Mouse (Mus musculus) hindbrain, embryonic 13.5 days (tissue): ENCODE measurements around the gene Ppp1r27. TPM values are rescaled to one million over a fixed set of nuclear protein-coding genes. Genes with fewer than 3 reads are reported as not detected.

Experiments
- ATAC-seq: fragments of 200-750 bp; cut with Nextera tagmentation; 2 replicates; pipeline ENCODE4 v1.8.0; 2017; ENCODE audit warnings: moderate TSS enrichment; ENCODE audit not compliant: low FRiP score
- H3K27ac ChIP-seq: fragments of 300-500 bp; sonication (generic); 2 replicates; pipeline ENCODE4 v1.5.1; 2015; ENCODE audit warnings: inconsistent platforms, mild to moderate bottlenecking, moderate library complexity
- H3K27me3 ChIP-seq: fragments of 300-500 bp; sonication (generic); 2 replicates; pipeline ENCODE4 v1.6.1; 2015; ENCODE audit warnings: mild to moderate bottlenecking, inconsistent platforms
- H3K36me3 ChIP-seq: fragments of 300-500 bp; sonication (generic); 2 replicates; pipeline ENCODE4 v1.6.1; 2015; ENCODE audit warnings: mild to moderate bottlenecking, inconsistent platforms
- H3K4me1 ChIP-seq: fragments of 300-500 bp; sonication (generic); replicated peaks from 2 replicates; pipeline ENCODE4 v1.6.1; 2015; ENCODE audit warnings: inconsistent platforms
- H3K4me2 ChIP-seq: fragments of 300-500 bp; sonication (generic); 2 replicates; pipeline ENCODE4 v1.6.1; 2015; ENCODE audit warnings: inconsistent platforms, mild to moderate bottlenecking, moderate library complexity
- H3K4me3 ChIP-seq: fragments of 300-500 bp; sonication (generic); 2 replicates; pipeline ENCODE4 v1.5.1; 2015; ENCODE audit warnings: mild to moderate bottlenecking, inconsistent platforms
- H3K9ac ChIP-seq: fragments of 300-500 bp; sonication (generic); 2 replicates; pipeline ENCODE4 v1.6.1; 2015; ENCODE audit warnings: mild to moderate bottlenecking, inconsistent platforms
- H3K9me3 ChIP-seq: fragments of 300-500 bp; sonication (generic); 2 replicates; pipeline ENCODE4 v1.6.1; 2016; ENCODE audit warnings: inconsistent platforms
- WGBS: fragments of 180-500 bp; shearing (Covaris S2); methylation state at CpG from one replicate; pipeline ENCODE4 v1.1.7; 2015; 5-methylcytosine and 5-hydroxymethylcytosine counted together
- polyA plus RNA-seq: library from polyadenylated mRNA; unstranded; fragments of >200 nt; fragmentation: Nextera tagmentation; extraction: Ambion mirVana; gene quantifications from 2 replicates; pipeline ENCODE4 v1.2.1, GENCODE M21; 2015

Ppp1r27 gene
- polyA plus RNA-seq, 1 experiment from 2014 or later = not detected

DNA sequence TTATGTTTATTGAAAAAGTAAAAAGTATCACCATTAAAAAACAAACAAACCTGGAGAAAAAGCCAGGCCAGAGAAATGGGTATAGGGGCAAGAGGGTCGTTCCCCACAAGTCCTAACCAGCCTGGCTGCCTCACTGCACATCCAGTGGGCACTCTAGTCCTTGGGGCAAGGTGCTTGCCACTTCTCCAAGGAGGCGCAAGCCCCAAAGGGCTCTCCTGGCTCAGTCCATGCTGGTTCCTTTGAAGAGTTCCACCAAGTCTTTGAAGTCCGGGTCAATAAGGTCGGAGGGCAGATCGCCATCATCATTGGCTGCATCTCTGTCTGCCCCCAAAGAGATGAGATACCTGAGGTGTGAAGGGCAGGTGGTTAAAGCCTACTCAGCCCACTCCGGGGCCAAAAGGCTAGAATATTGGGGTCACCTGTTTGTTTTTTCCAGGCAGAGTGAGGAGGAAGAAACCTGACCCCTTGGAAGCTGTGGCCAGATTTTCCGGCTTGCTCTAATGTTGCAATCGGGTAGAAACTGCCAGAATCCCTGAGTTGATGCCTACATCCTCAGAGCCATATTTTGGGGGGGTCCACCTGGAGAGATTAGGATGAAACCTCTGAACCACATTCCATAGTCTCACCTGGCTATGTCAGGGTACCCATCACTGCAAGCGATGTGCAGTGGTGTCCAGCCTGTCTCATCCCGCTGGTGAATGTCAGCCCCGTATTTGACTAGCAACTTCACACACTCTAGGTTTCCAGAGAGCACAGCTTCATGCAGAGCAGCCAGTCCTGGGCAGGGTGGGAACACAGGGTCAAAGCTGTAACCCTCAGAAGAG, 734 bp downstream of the Ppp1r27 start:
- peak overlapping the region; percentile 98 for H3K4me3 ChIP-seq
- ATAC-seq = peak; percentile 34; the same call in 1 of the 2 replicates
- peak overlapping the region; percentile 90 for H3K27ac ChIP-seq
- H3K4me1 ChIP-seq = peaks cover 35% of the 10 kb centered on the region
- no peaks in the 10 kb centered on the region for H3K9me3 ChIP-seq
- WGBS = 74% methylated on average over 11 of the region's 11 CpGs
- peak overlapping the region; percentile 98 for H3K9ac ChIP-seq
- peaks cover 13% of the 10 kb centered on the region; the same call in 1 of the 2 replicates for H3K36me3 ChIP-seq
- peak overlapping the region; percentile 95 for H3K4me2 ChIP-seq
- H3K27me3 ChIP-seq = no peaks in the 10 kb centered on the region

DNA sequence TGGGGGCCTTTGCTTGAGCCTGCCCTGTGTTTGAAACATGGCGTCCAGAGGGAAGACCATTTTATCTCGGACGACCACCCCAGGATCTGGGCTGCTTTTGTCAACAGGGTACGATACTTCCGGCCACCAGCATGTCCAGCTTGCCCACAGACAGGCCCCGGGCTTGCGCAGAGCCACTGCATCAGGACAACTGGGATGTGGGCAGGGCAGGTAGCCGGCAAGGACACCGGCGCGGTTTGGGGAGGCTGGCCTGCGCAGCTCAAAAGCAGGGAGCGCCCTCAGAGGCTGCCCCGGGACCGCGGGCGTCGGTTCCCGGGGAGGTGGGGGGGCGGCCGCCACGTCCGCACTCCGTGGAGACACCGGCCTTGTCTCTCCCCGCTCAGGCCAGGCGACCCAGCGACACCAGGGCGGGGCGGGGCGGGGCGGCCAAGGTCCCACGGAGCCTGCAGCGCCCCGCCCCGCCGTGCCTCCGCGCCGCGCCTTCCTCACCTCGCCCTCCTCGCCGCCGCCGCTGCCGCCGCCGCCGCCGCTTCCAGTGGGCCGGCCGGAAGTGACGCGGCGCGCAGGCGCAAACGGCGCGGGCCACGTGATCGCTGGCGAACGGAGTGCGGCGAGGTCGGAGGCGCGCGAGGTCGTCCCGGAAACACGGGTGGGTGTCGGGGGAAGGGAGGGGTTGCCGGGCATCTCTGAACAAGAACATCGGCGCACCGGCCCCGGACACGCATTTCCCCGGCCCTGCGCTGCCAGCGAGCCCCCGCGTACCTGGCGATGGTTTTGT, 1.6 kb downstream of the Ppp1r27 start, which contains the start of gene Mcrip1:
Gene Mcrip1 (minus strand): TSS at position 560 of the 778 bp plus-strand sequence.
- peak; percentile 85 for ATAC-seq
- Histone ChIP-seq H3K4me1 (peaks cover 35% of the 10 kb centered on the region), H3K36me3 (peaks cover 22% of the 10 kb centered on the region), H3K9ac (peak within 1 kb of the TSS; percentile 98), H3K27ac (peak within 1 kb of the TSS; percentile 90), H3K9me3 (no peaks in the 10 kb centered on the region), H3K4me3 (peak within 1 kb of the TSS; percentile 98), H3K27me3 (no peaks in the 10 kb centered on the region), H3K4me2 (peak within 1 kb of the TSS; percentile 95)
- 1% methylated on average over 45 of the region's 87 CpGs for WGBS

DNA sequence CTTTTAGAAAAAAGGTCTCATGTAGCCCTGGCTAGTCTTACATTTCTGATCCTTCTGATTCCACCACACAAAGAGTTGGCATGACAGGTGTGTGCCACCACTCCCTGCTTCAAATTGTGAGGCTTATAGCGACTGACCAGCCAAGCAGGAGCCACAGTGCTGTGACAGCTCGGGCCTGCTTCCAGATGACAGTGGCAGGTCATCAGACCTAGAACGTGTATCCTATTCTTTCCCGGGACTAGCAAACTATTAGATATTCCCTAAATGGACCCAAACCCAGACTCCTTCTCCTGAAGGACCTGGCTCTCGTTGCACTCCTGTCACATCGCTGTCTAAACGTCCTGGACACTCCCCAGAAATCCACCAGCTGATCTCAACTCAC, 2.2 kb downstream of the Ppp1r27 start:
- Histone ChIP-seq H3K36me3 (peaks cover 28% of the 10 kb centered on the region), H3K9ac (peak overlapping the region; percentile 98), H3K27me3 (no peaks in the 10 kb centered on the region), H3K4me2 (peak overlapping the region; percentile 95), H3K27ac (peak overlapping the region; percentile 90), H3K9me3 (no peaks in the 10 kb centered on the region), H3K4me1 (peaks cover 35% of the 10 kb centered on the region), H3K4me3 (peak overlapping the region; percentile 98)
- no peak for ATAC-seq
- 29% methylated on average over 7 of the region's 7 CpGs for WGBS

DNA sequence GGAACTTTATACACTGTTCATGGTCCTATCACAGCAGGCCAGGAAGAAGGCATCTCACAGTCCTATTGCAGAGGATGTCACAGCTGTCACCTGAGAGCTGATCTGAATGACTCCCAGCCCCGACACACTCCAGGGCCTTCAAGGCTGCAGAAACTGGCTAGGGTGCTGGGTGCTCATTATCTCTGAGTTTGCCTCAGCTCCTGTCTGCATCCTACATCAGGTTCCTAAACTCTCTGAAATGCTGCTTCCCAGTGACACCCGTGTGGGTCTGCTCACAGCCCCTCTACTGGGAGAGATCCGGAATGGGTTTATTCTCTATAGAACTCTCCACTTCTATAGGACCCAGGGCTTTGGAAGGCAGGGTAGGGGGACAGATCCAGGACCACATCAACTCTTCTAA, 2.7 kb downstream of the Ppp1r27 start:
- peak overlapping the region; percentile 98 for H3K9ac ChIP-seq
- peak overlapping the region; percentile 98 for H3K4me3 ChIP-seq
- no peaks in the 10 kb centered on the region for H3K9me3 ChIP-seq
- H3K36me3 ChIP-seq = peaks cover 33% of the 10 kb centered on the region
- WGBS = 87% methylated on average over 3 of the region's 3 CpGs
- no peaks in the 10 kb centered on the region for H3K27me3 ChIP-seq
- H3K27ac ChIP-seq = no peak overlapping the region
- peak overlapping the region; percentile 95 for H3K4me2 ChIP-seq
- no peak for ATAC-seq
- H3K4me1 ChIP-seq = peaks cover 35% of the 10 kb centered on the region

DNA sequence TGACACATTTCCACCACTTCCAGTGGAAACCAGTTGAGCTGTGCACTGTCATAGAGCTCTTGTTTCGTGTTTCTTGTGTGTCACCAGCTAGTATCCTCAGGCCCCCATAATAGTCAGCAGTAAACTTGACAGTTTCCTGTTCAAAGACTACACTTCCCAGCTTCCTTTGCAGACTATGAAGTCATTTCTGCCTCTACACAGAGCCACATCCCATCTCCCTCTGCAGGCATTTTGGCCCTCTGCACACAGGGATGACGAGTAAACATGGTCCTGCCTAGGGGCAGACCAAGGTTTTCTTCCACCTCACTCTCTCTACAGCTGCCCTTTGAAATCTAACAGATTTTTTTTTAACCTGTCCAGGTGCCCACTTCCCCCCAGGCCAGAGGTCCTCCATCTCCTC, 3.5 kb downstream of the Ppp1r27 start:
- Histone ChIP-seq H3K4me1 (peaks cover 35% of the 10 kb centered on the region), H3K9me3 (no peaks in the 10 kb centered on the region), H3K36me3 (peaks cover 41% of the 10 kb centered on the region), H3K9ac (peak overlapping the region; percentile 98; the same call in 1 of the 2 replicates), H3K27me3 (no peaks in the 10 kb centered on the region), H3K4me2 (no peak overlapping the region), H3K27ac (no peak overlapping the region), H3K4me3 (no peak overlapping the region)
- WGBS = 66% methylated on average over 2 of the region's 2 CpGs
- ATAC-seq = no peak

DNA sequence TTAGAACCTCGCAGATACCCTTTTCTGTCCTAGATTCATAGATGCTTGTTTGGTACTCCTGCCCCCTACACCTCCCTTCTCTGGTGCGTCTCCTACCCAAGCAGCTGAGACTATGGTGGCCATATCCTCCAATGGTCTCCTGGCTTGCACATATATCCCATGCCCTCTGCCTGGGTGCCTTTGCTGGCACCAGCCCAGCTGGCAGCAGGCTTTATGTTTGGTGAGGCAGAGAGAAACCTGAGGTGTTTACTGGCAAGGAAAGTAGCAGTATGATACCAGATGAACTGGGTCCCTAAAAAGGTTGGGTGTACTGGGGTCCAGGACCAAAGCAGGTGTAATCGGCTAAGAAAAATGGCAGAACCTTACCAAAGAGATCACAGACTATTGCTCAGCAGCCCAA, 5.0 kb downstream of the Ppp1r27 start:
- H3K9ac ChIP-seq = no peak overlapping the region
- ATAC-seq = no peak
- no peaks in the 10 kb centered on the region for H3K27me3 ChIP-seq
- H3K4me2 ChIP-seq = no peak overlapping the region
- H3K36me3 ChIP-seq = peaks cover 54% of the 10 kb centered on the region
- no peaks in the 10 kb centered on the region for H3K9me3 ChIP-seq
- WGBS = 97% methylated on average over 3 of the region's 3 CpGs
- H3K4me3 ChIP-seq = no peak overlapping the region
- H3K27ac ChIP-seq = no peak overlapping the region
- H3K4me1 ChIP-seq = peaks cover 35% of the 10 kb centered on the region

DNA sequence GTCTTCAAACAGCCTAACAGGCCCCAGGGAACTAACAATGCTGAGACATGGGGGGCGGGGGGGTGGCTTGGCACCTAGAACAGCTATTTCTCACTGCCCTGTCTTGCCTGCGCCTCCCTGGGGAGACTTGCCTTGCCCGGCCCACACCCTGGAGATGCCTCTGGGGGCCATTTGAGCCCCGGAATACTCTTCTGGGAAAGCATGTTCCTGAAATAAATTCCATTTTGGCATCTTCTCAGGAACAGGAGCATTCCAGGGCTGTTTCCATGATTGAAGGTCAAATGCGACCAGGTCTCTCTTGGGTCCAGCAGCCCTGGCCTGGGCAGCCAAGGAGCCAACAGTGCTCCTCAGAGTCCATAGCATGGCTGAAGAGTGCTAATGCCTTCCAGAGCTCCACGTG, 8.6 kb downstream of the Ppp1r27 start:
- H3K27ac ChIP-seq = no peak overlapping the region
- peaks cover 54% of the 10 kb centered on the region for H3K36me3 ChIP-seq
- H3K9ac ChIP-seq = no peak overlapping the region
- WGBS = 88% methylated on average over 6 of the region's 6 CpGs
- H3K27me3 ChIP-seq = 0 out of 2 replicates have a peak, but pooled peaks cover 4% of the 10 kb centered on the region
- H3K4me3 ChIP-seq = no peak overlapping the region
- peaks cover 33% of the 10 kb centered on the region for H3K4me1 ChIP-seq
- no peaks in the 10 kb centered on the region for H3K9me3 ChIP-seq
- H3K4me2 ChIP-seq = no peak overlapping the region
- ATAC-seq = no peak

DNA sequence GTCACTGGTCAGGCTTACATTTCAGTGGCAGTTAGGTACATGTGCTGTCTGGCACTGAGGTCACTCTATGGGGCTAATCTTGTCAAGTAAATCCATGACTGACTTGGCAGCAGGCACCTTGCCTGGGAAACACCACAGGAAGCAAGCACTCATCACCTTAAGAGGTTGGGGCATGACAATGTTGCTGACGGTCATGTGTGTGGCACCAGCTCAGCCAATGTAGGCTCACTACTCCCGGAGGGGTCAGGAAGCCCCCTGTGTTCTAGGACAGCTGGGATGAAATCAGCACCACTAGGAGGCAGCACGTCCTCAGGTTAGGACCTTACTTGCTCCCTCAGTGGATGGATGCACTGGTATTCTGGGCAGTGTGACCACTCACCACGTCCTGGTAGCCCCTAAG, 9.0 kb downstream of the Ppp1r27 start:
- Histone ChIP-seq H3K27ac (no peak overlapping the region), H3K27me3 (0 out of 2 replicates have a peak, but pooled peaks cover 6% of the 10 kb centered on the region), H3K4me1 (peaks cover 31% of the 10 kb centered on the region), H3K36me3 (peaks cover 52% of the 10 kb centered on the region), H3K4me2 (no peak overlapping the region), H3K9ac (no peak overlapping the region), H3K9me3 (no peaks in the 10 kb centered on the region), H3K4me3 (no peak overlapping the region)
- 40% methylated on average over 4 of the region's 4 CpGs for WGBS
- ATAC-seq = no peak

DNA sequence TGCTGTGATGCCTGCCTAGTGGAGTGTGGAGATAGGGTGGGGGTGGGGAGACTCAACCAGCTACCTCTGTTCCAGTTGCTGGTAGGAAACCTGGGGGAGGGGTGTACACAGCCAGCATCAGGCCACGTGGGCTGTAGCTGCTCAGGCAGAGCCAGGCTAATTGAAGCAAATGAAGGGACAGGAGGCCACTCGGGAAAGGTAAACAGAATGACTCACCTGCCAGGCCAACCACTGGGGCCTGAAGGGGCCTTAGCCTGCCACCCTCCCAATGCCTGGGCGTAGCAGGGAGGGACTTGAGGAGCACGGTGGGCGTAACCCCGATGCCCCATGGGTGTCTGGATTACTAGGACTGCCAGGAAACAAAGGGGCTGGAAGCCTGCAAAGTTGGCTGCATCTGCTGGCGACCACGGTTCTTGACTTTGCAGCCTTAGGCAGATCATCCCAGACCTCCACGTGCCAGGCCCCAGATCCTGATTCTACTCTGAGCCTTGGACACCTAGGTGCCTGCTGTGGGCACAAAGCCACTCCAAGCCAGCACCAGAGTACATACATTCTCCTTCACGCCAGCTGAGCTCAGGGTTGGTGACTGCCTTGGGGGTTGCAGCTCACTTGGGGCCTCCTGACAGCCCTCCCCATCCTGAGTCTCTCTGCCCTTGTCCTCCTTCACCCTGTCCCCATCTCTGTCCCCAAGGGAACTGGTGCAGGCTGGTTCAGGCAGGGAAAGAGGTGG, 11.5 kb downstream of the Ppp1r27 start:
- Histone ChIP-seq H3K4me3 (no peak overlapping the region), H3K36me3 (peaks cover 33% of the 10 kb centered on the region), H3K9me3 (no peaks in the 10 kb centered on the region), H3K9ac (peak overlapping the region; percentile 57), H3K4me2 (0 out of 2 replicates have a peak overlapping the region, but pooled peaks have one; percentile 6), H3K27me3 (peaks cover 19% of the 10 kb centered on the region), H3K4me1 (peaks cover 22% of the 10 kb centered on the region), H3K27ac (peak overlapping the region; percentile 84)
- peak; percentile 67 for ATAC-seq
- 27% methylated on average over 10 of the region's 10 CpGs for WGBS

DNA sequence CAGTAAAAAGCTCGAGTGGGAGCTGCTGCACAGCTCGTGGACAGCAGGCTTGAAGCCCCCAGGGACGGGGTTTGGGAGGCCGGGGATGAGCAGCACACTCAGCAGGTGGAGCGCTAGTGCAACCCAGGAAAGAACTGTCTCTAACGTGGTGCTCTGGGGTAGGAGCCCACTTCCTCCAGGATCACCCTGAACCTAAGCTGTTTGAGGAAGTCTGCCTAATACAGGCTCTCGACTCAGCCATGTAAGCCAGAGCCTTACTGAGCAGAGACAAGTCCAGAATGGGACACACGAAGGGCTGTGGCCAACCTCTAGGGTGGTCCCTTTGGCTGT, 12.0 kb downstream of the Ppp1r27 start:
- no peak for ATAC-seq
- Histone ChIP-seq H3K9ac (peak overlapping the region; percentile 57), H3K27ac (peak overlapping the region; percentile 84), H3K4me2 (no peak overlapping the region), H3K9me3 (no peaks in the 10 kb centered on the region), H3K4me1 (peaks cover 22% of the 10 kb centered on the region), H3K36me3 (peaks cover 28% of the 10 kb centered on the region), H3K27me3 (peaks cover 24% of the 10 kb centered on the region), H3K4me3 (no peak overlapping the region)
- 57% methylated on average over 8 of the region's 8 CpGs for WGBS

DNA sequence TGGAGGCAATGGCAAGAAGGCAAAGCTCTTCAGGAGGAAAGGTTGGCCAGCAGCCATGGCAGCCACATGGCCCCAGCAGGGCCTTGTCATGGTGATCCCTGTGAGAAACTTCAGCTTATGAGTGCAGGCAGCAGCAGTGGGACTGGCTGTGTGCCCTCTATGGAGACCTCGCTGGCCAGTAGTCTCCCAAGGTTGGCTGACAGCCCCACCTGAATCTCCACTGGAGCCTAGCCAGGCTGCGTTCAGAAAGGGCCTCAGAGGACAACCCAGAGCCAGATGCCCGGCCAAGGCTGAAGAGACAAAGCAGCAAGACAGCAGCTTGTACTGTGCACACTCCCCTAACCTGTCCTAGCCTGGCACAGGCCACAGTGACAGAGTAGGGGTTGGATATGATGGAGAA, 12.4 kb downstream of the Ppp1r27 start:
- H3K4me2 ChIP-seq = no peak overlapping the region
- peaks cover 22% of the 10 kb centered on the region for H3K4me1 ChIP-seq
- H3K4me3 ChIP-seq = no peak overlapping the region
- H3K27me3 ChIP-seq = peaks cover 28% of the 10 kb centered on the region
- WGBS = 73% methylated on average over 3 of the region's 3 CpGs
- H3K36me3 ChIP-seq = peaks cover 23% of the 10 kb centered on the region
- ATAC-seq = peak; percentile 25; the same call in 1 of the 2 replicates
- peak overlapping the region; percentile 84 for H3K27ac ChIP-seq
- no peak overlapping the region for H3K9ac ChIP-seq
- no peaks in the 10 kb centered on the region for H3K9me3 ChIP-seq

DNA sequence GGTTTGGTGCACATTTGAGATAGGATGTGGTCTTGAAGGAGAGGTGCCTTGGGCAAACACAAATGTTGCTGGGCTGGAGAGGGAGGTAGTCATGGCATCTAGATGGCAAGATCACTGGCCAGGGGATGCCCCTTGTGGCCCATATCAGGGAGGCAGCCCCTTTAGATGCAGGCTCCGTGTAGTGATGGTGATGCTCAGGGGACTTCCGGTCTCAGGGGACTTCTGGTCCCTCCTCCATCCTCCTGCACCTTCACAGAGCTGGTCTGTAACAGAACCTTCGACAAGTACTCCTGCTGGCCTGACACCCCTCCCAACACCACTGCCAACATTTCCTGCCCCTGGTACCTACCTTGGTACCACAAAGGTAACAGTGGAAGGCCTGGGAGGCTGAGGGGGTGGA, 15.1 kb downstream of the Ppp1r27 start:
- no peak overlapping the region for H3K4me2 ChIP-seq
- no peak for ATAC-seq
- WGBS = 73% methylated on average over 3 of the region's 3 CpGs
- peaks cover 55% of the 10 kb centered on the region for H3K27me3 ChIP-seq
- H3K36me3 ChIP-seq = no peaks in the 10 kb centered on the region
- H3K9ac ChIP-seq = no peak overlapping the region
- peaks cover 26% of the 10 kb centered on the region for H3K4me1 ChIP-seq
- no peak overlapping the region for H3K27ac ChIP-seq
- H3K4me3 ChIP-seq = no peak overlapping the region
- no peaks in the 10 kb centered on the region for H3K9me3 ChIP-seq
